Mouse (Mus musculus): ENCODE measurements around the gene Atl2. TPM values are rescaled to one million over a fixed set of nuclear protein-coding genes. Genes with fewer than 3 reads are reported as not detected.

Gene Atl2
- polyA plus RNA-seq, 1 experiment, result 45.1 TPM

DNA sequence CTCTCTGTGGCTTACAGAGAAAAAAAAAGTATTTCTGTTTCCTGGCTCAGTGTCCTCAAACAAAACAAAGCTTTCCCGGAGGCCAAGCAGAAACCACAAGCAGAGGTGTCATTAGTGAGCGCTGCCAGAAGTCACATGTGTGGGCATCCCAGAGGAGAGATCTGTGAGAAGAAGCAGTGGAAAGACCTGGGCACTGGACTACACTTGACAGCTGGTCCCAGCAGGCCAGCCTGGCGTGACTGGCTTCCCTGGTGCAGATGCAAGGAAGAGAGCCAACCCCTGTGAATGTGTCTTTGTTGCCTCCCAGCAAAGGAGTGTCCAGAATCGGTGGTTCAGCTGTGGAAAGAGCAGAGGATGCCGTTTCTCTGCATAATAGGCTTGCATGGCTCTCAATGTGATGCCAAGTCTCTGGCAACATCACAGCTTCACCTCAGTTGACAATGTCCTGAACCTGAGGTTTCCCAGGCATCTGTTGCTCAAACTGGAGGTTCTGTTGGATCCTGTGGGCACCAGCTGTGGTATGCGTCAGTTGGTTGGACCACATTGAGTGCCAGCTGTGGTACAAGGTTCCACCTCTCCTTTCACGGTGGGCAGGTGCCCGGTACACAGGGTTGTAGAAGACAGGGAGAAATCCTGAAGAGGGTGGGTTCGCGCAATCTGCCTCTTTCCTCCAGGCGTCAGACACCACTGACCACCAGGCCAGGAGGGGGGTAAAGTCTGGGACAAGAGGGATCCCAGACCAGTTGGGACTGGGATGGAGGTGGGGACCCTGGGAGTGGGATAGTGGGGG is 70.5 kb downstream of the Atl2 start:
- no peak for DNase-seq (ENCODE audit: extremely low spot score in 1 of 2, low spot score in 1 of 2)

DNA sequence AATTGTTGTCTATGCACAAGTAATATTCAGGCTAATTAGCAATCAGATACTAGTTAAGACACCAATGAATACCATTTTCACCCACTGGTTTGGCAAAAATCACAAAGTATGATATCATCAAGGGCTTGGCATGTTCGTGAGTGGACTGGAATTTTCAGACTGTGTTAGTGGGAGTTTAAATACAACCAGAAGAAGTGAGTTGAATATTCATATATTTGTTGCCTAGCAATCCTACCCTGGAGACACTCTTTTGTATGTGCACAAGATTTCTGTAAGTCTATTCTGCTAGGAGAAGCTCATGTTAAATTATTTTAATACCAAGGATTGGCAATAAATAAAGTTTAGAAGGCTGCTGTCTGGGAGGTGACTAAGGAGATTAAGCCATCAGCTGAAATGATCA is 71.5 kb downstream of the Atl2 start:
- DNase-seq (ENCODE audit: extremely low spot score in 1 of 2, low spot score in 1 of 2), result no peak

DNA sequence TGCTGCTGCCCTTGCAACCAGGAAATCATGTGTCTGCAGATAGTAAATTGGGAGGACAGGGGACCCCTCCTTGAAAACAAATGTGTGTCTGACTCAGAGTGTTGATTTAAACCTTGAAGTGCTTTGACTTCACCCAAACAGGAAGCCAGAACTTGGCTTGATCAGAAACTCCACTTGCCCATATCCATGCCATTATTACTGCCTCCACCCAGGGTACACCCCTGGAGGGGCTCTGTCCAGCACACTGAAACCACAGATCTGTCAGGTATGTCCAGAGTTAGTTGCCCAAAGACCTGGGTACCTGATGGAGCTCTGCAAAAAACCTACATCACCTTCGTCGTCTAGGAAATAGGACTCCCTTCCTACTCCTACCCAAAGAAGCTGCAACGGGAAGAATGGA is 77.0 kb downstream of the Atl2 start:
- DNase-seq (ENCODE audit: extremely low spot score in 1 of 2, low spot score in 1 of 2), result no peak

DNA sequence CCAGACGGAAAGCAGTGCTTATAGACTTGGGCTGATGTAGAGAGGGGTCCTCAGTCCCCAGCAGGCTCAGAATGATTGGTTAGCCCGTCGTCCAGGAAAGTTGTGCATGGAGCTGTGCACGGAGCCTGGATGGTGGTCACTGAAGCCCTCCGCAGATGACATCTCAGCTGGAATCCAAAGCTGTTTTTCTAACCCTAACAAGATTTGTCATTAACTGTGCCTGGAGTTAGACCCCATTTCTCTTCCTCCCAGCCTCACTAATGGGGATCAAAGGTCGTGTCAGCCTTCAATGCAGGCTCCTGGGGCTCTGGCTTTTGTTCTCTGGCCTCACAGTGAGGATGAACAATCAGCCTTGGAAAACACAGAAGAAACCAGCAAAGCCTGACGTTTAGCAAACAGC is 77.9 kb downstream of the Atl2 start:
- DNase-seq (ENCODE audit: extremely low spot score in 1 of 2, low spot score in 1 of 2), result no peak

DNA sequence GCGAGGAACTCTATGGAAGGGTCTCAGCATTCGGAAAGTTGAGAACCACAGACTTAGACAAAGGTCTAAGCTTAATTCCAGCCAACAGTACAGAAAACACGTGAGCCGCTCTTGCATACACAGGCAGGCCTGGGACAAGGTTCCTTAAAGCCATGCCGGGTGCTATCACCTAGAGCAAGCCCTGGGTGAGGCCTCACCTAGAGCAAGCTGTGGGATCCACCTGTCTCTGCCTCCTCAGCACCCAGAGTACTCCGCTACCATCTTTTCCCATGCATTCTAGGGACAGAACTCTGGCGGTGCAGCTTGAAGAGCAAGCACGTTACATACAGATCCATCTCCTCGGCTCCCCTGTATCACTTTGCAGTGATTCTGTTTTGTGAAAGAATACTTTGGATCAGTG is 78.4 kb downstream of the Atl2 start:
- DNase-seq (ENCODE audit: extremely low spot score in 1 of 2, low spot score in 1 of 2), result no peak

DNA sequence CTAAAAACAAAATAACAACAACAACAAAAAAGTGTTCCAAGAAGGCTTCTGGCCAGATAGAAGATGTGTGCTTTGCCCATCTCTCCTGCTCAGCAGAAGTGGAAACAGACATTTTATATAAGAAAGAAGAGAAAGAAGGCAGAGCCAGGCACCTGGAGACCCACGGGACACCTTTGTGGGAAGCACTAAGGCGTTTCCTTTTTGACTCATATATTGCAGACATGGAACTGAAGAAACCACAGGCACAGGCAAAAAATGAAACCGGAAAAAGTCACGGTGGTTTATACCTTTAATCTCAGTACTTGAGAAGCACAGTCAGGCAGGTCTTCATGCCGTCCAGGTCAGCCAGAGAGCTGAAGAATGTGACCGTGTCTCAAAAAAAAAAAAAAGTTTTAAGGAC is 79.0 kb downstream of the Atl2 start:
- DNase-seq (ENCODE audit: extremely low spot score in 1 of 2, low spot score in 1 of 2), result no peak

DNA sequence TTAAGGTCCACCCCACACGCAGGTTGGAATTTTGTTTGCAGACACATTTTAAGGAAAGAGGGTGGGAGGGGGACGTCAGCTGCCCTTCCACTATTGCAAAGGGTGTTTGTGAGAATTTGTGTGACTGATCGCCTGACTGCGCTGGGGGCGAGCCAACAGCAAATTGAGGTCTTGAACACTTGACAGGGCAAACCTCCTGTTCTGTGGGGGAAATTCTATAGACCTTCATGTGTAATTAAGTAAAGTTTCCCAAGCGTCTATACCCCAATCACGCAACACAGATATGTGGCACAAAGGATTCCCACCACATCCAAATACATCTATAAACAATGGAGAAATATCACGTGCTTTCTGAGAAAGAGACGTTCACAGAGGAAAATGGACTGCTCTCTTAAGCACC is 85.5 kb downstream of the Atl2 start:
- DNase-seq (ENCODE audit: extremely low spot score in 1 of 2, low spot score in 1 of 2), result no peak

DNA sequence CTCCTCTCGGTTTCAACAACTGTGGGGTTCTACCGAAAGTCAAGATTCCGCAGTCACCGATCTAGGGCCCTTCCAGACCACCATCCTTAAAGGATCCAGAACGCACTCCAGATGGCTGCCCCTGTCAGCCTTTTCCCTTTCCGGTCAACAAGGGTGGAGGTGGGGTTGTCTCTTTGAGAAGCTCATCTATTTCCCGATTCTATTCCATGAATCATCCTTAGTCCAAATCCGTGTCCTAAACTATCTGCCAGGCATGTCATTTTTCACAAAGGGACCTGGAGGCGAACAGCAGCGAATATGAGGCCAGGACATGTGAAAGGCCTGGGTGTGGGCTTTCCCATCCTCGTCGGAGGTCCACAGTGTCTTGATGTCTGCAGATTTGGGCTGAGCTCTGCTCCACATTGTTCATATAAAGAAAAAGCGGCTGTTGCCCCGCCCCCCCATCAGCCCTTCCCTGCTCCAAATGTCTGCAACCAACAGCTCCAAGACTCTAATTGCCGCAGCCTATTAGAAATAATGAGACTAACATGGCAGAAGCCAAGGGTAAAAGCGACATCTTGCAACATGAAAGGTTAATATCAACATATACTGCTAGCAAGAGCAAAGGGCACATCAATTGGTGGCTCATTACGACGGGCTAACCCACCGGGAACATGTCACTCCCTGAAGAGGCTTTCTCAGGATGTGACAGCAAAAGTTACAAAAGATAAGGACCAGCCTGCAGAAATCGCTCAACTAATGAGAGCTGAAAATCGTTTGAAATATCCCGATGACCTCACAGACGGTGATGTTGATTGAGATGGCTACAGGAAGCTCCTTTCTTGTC is 86.2 kb downstream of the Atl2 start:
- DNase-seq (ENCODE audit: extremely low spot score in 1 of 2, low spot score in 1 of 2), result no peak

DNA sequence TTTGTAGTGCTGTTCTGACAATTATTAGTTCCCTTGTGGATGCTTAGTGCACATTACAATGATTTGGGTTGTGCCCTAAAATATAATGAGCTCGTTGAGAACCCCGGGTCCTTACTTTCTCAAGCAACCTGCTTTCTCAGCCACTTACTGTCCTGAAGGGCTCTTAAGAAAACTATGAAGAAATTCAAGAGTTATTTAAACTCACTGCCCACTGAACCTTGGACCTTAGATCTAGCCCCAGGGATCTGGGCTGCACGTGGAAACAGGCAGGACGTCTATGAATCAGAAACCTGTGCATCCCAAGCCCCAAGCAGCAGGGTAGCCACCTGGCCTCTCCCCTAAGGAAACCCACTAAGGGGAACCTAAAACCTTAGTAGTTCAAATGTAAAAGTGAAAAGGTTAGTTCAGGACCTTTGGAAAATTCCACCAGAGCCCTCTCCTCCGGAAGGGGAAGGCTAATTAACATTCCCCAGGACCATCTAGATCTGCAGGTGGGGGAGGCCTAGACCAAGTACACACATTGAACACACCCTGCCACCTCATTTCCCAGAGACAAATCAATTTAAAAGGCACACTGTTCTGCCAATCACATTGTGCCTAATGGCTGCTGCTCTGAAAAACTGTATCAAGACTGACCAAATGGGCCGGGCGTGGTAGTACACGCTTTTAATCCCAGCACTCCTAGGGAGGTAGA is 88.5 kb downstream of the Atl2 start:
- DNase-seq (ENCODE audit: extremely low spot score in 1 of 2, low spot score in 1 of 2), result no peak

DNA sequence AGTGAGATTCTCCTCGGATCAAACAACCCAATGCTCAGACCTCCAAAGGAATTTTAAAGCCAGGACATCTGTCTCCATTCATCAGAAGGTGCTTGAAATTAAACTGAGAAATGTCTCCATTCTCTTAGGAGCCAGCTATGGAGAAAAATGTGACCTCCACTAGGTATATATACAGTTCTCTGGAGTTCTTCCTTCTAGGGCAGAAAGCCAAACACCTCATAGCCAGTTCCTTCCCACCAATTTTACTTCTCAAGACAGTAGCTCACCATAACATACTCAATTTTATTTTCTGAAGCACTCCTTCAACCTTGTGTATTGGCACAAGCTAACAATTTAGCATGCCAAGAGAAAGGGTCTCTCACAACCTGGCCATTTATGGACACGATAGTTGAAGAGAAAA is 91.2 kb downstream of the Atl2 start:
- no peak for DNase-seq (ENCODE audit: extremely low spot score in 1 of 2, low spot score in 1 of 2)

DNA sequence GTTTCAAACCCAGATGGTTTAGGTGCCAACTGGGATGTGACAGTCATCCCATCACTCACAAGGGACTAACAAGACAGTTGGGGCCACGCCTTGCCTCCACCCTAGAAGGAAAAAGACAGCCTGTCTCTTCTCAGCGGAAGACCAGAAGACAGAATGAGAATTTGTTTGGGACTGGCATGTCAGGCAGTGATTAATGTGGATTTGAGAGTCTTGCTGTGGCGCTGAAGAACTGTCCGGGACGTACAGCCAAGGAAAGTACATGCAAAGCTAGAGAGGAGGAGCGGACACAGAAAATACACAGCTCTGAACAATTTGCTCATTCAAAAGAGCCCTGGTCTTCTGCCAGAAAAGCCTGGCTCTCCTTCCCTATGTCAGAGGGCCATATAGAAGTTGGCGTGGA is 93.9 kb downstream of the Atl2 start:
- no peak for DNase-seq (ENCODE audit: extremely low spot score in 1 of 2, low spot score in 1 of 2)

DNA sequence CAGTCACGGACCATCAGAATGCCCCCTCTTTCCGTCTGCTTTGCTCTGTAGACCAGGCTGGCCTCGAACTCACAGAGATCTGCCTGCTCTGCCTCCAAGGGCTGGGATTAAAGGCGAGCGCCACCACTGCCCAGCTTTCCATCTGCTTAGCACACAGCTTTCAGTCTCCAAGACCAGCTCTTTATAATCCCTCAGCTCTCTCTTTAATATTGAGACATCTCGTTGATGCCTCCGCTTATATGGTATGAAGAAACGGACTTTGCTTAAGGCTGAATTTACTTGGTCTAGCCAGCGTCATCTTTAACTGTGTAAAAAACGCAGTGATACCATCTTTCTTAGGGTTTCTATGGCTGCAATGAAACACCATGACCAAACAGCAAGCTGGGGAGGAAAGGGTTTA is 97.1 kb downstream of the Atl2 start:
- no peak for DNase-seq (ENCODE audit: extremely low spot score in 1 of 2, low spot score in 1 of 2)

Other genes with a start within 250 kb of the Atl2 start
- gene Cyp1b1, start 181.1 kb downstream of the Atl2 start, polyA plus RNA-seq (2012; rRNA removed), result 5.1 and 5.2 TPM in 2 replicates
- gene Hnrnpll, start 166.2 kb upstream of the Atl2 start, polyA plus RNA-seq (2012; rRNA removed), result 50.8 and 58.0 TPM in 2 replicates
- gene Galm, start 231.3 kb upstream of the Atl2 start, polyA plus RNA-seq (2012; rRNA removed), result 2.4 and 2.6 TPM in 2 replicates